Mouse (Mus musculus) intestine, embryonic 15.5 days (tissue): ENCODE measurements at regions not wholly inside any gene's neighbourhood (a gene's known extent, or its start where the extent isn't known, plus 50 kb on each side); places are given as distances from the start of the nearest gene placed in this dataset.

Experiments
- ATAC-seq: fragments of 200-750 bp; cut with Nextera tagmentation; 2 replicates; pipeline ENCODE4 v1.8.0; 2017; ENCODE audit warnings: moderate TSS enrichment, moderate library complexity
- H3K27ac ChIP-seq: fragments of 300-500 bp; sonication (generic); 2 replicates; pipeline ENCODE4 v1.5.1; 2015; ENCODE audit warnings: mild to moderate bottlenecking, inconsistent platforms
- H3K27me3 ChIP-seq: fragments of 300-500 bp; sonication (generic); replicated peaks from 2 replicates; pipeline ENCODE4 v1.6.1; 2015; ENCODE audit warnings: inconsistent platforms
- H3K36me3 ChIP-seq: fragments of 300-500 bp; sonication (generic); 2 replicates; pipeline ENCODE4 v1.6.1; 2015; ENCODE audit warnings: inconsistent platforms
- H3K4me1 ChIP-seq: fragments of 300-500 bp; sonication (generic); replicated peaks from 2 replicates; pipeline ENCODE4 v1.6.1; 2015; ENCODE audit warnings: inconsistent platforms
- H3K4me2 ChIP-seq: fragments of 300-500 bp; sonication (generic); replicated peaks from 2 replicates; pipeline ENCODE4 v1.6.1; 2015; ENCODE audit warnings: mild to moderate bottlenecking, inconsistent platforms
- H3K4me3 ChIP-seq: fragments of 300-500 bp; sonication (generic); replicated peaks from 2 replicates; pipeline ENCODE4 v1.5.1; 2015; ENCODE audit warnings: inconsistent platforms
- H3K9ac ChIP-seq: fragments of 300-500 bp; sonication (generic); 2 replicates; pipeline ENCODE4 v1.6.1; 2015; ENCODE audit warnings: inconsistent platforms
- H3K9me3 ChIP-seq: fragments of 300-500 bp; sonication (generic); 2 replicates; pipeline ENCODE4 v1.6.1; 2016; ENCODE audit warnings: inconsistent platforms
- WGBS: fragments of 180-500 bp; shearing (Covaris S2); methylation state at CpG from one replicate; pipeline ENCODE4 v1.1.7; 2015; 5-methylcytosine and 5-hydroxymethylcytosine counted together

DNA sequence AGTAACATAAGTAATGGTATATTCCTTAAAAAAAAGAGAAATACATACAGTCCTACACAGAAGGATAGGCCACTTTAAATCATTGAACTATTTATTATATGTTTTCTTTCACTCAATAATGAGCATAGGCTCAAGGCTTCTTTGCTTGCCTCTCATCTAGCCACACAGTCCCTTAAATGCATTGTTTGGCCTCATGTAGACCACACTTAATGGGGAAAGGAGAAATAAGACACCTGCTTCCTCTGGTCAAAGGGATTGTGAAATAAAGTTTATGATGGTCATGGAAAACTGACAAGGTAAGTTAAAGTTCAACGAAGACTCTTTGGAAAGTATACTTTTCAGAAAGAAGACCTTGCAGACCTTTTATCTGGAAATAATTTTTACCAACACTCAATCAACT, 108.4 kb upstream of the Oxgr1 start:
- no peak overlapping the region for H3K27ac ChIP-seq
- peak; percentile 34; the same call in 1 of the 2 replicates for ATAC-seq
- H3K4me3 ChIP-seq: no peak overlapping the region
- WGBS: 40% methylated on average over 1 of the region's 1 CpGs
- H3K36me3 ChIP-seq: no peaks in the 10 kb centered on the region
- no peaks in the 10 kb centered on the region for H3K27me3 ChIP-seq
- H3K9ac ChIP-seq: no peak overlapping the region
- H3K4me1 ChIP-seq: 0 out of 2 replicates have a peak, but pooled peaks cover 3% of the 10 kb centered on the region
- no peaks in the 10 kb centered on the region for H3K9me3 ChIP-seq
- H3K4me2 ChIP-seq: no peak overlapping the region

GRCm38 (mm10) chr14:120154413-120154812, 112.2 kb upstream of the Oxgr1 start:
- Histone ChIP-seq H3K4me2 (no peak overlapping the region), H3K4me3 (no peak overlapping the region), H3K9me3 (no peaks in the 10 kb centered on the region), H3K36me3 (no peaks in the 10 kb centered on the region), H3K9ac (no peak overlapping the region), H3K27ac (no peak overlapping the region), H3K27me3 (no peaks in the 10 kb centered on the region), H3K4me1 (peaks cover 9% of the 10 kb centered on the region; the same call in 1 of the 2 replicates)
- no peak for ATAC-seq
- WGBS: 61% methylated on average over 7 of the region's 7 CpGs

DNA sequence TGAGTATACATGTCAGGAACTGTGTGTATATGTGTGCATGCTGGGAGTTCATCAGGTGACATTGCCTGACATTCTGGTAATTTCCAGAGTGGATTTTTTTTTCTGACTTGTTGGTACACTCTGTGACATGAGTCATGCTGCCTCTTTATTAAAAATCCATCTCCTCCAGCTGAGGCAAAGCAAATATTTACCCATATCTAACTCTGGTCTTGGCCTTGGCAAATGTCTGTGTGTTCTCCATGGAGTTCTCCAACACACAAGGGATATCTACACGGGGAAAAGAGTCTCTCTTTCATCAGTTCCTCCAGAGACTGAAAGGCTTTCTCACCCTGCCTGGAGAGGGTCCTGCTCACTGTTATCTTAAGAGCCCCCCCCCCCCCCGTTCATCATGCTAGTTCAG, 111.3 kb upstream of the Mbnl2 start:
- 49% methylated on average over 2 of the region's 2 CpGs for WGBS

GRCm38 (mm10) chr14:120165496-120166045, 109.9 kb upstream of the Mbnl2 start:
- Histone ChIP-seq H3K4me1 (no peaks in the 10 kb centered on the region), H3K27ac (no peak overlapping the region), H3K27me3 (no peaks in the 10 kb centered on the region), H3K4me2 (no peak overlapping the region), H3K4me3 (no peak overlapping the region), H3K9ac (no peak overlapping the region), H3K9me3 (no peaks in the 10 kb centered on the region), H3K36me3 (no peaks in the 10 kb centered on the region)
- ATAC-seq: no peak
- 87% methylated on average over 10 of the region's 10 CpGs for WGBS

More for the DNA sequence above, 111.3 kb upstream of the Mbnl2 start:
- no peaks in the 10 kb centered on the region for H3K36me3 ChIP-seq
- ATAC-seq: no peak
- no peak overlapping the region for H3K4me2 ChIP-seq
- no peak overlapping the region for H3K4me3 ChIP-seq
- no peak overlapping the region for H3K27ac ChIP-seq
- no peak overlapping the region for H3K9ac ChIP-seq
- no peaks in the 10 kb centered on the region for H3K9me3 ChIP-seq
- H3K4me1 ChIP-seq: no peaks in the 10 kb centered on the region
- no peaks in the 10 kb centered on the region for H3K27me3 ChIP-seq

- no peak overlapping the region for H3K4me2 ChIP-seq
- ATAC-seq: no peak
- H3K27ac ChIP-seq: no peak overlapping the region
- H3K4me1 ChIP-seq: no peaks in the 10 kb centered on the region
- no peak overlapping the region for H3K9ac ChIP-seq
- no peaks in the 10 kb centered on the region for H3K36me3 ChIP-seq
- H3K9me3 ChIP-seq: no peaks in the 10 kb centered on the region
- H3K4me3 ChIP-seq: no peak overlapping the region
- 90% methylated on average over 7 of the region's 7 CpGs for WGBS
- no peaks in the 10 kb centered on the region for H3K27me3 ChIP-seq
These were observed 104.7 kb upstream of the Mbnl2 start for GRCm38 (mm10) chr14:120170733-120171132.

- H3K36me3 ChIP-seq: no peaks in the 10 kb centered on the region
- H3K9me3 ChIP-seq: no peaks in the 10 kb centered on the region
- no peak overlapping the region for H3K9ac ChIP-seq
- no peak overlapping the region for H3K4me2 ChIP-seq
- 79% methylated on average over 4 of the region's 4 CpGs for WGBS
- ATAC-seq: no peak
- no peaks in the 10 kb centered on the region for H3K4me1 ChIP-seq
- no peaks in the 10 kb centered on the region for H3K27me3 ChIP-seq
- H3K4me3 ChIP-seq: no peak overlapping the region
- H3K27ac ChIP-seq: no peak overlapping the region
These were observed 103.4 kb upstream of the Mbnl2 start for GRCm38 (mm10) chr14:120172058-120172457.

DNA sequence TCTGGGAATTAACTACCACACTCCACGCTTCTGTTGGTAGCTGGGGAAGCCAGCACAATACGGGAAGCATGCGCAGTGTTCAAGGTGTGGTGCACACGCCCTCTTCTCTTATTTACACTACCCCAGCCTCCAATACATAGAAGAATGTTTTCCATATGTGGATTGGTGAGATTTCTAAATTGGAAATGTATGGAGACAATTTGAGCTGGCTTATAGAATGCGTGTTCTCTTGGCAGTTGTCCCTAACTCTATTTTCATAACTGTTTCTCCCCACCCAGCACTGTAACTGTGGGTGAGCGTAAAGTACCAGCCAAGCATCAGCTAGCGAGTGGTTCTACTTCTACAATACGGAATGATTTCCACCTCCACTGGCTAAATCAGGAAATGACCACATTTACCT, 102.6 kb upstream of the Mbnl2 start:
- Histone ChIP-seq H3K4me3 (no peak overlapping the region), H3K4me1 (no peaks in the 10 kb centered on the region), H3K36me3 (no peaks in the 10 kb centered on the region), H3K9me3 (no peaks in the 10 kb centered on the region), H3K4me2 (no peak overlapping the region), H3K9ac (no peak overlapping the region), H3K27me3 (no peaks in the 10 kb centered on the region), H3K27ac (no peak overlapping the region)
- no peak for ATAC-seq
- WGBS: 84% methylated on average over 8 of the region's 8 CpGs

DNA sequence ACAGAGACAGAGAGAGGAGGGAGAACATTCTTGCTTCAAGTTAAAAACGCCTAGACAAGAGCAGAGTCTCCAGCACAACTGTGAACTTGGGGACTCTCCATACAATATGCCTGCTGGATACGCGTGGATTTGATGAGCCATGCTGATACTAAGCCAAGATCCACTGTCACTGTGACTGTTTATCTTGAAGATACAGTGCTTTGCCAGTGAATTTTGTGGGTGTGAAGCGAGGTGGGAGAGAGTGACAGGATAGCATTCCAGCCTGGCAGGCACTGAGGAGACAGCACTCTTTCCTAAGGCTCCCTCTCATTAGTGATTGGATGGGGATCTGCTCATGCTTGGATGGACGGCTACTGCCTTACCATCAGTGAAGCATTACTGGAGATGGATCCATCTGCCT, 100.9 kb upstream of the Mbnl2 start:
- Histone ChIP-seq H3K27me3 (no peaks in the 10 kb centered on the region), H3K27ac (no peak overlapping the region), H3K9me3 (no peaks in the 10 kb centered on the region), H3K4me2 (no peak overlapping the region), H3K4me1 (no peaks in the 10 kb centered on the region), H3K36me3 (no peaks in the 10 kb centered on the region), H3K9ac (no peak overlapping the region), H3K4me3 (no peak overlapping the region)
- 79% methylated on average over 5 of the region's 5 CpGs for WGBS
- ATAC-seq: no peak

DNA sequence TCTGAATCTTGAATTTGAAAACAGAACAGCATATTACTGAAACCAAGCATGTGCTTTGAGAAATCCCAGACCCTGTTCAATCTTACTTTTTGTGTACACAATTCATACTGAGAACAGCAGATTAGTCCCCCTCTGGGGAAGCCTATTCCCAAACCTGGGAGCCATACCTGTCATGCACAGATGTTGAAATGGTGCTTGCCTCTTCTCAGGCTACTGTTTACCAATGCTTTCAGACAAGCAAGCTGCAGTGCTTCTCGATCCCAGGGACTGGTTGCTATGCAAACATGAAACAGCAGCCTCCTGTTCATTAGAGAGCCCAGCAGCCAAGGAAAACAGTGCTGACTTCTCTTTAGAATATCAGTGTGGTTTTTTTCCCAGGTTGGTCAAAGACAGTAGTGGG, 80.3 kb upstream of the Mbnl2 start:
- H3K27ac ChIP-seq: no peak overlapping the region
- no peak overlapping the region for H3K4me3 ChIP-seq
- ATAC-seq: peak; percentile 70; the same call in 1 of the 2 replicates
- no peaks in the 10 kb centered on the region for H3K9me3 ChIP-seq
- no peaks in the 10 kb centered on the region for H3K27me3 ChIP-seq
- no peak overlapping the region for H3K4me2 ChIP-seq
- H3K36me3 ChIP-seq: no peaks in the 10 kb centered on the region
- H3K9ac ChIP-seq: no peak overlapping the region
- H3K4me1 ChIP-seq: no peaks in the 10 kb centered on the region
- WGBS: 7% methylated on average over 1 of the region's 1 CpGs

DNA sequence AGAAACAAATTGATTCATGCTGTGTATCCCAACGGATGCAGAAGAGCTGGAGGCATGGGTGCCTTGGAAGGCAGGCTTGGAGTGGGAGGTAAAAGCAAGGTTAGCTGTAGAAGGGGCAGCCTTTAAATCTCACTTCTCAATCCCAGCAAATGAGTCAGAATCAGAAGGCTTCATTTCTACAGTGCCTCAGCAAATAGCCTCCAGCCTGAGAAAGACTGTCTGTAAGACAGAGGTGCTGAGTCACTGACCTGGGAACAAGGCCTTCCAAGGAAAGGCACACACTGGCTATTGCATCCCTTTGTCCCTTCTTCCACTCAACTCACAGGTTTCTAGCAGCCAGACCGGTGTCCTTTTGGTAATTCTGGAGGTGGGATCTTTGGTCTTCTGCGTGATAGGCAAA, 63.7 kb upstream of the Mbnl2 start:
- Histone ChIP-seq H3K9ac (no peak overlapping the region), H3K27me3 (no peaks in the 10 kb centered on the region), H3K9me3 (no peaks in the 10 kb centered on the region), H3K27ac (no peak overlapping the region), H3K4me3 (no peak overlapping the region), H3K4me1 (no peaks in the 10 kb centered on the region), H3K4me2 (no peak overlapping the region), H3K36me3 (no peaks in the 10 kb centered on the region)
- no peak for ATAC-seq
- WGBS: 83% methylated on average over 3 of the region's 3 CpGs

GRCm38 (mm10) chr14:120212626-120213025, 62.8 kb upstream of the Mbnl2 start:
- Histone ChIP-seq H3K4me2 (no peak overlapping the region), H3K9me3 (no peaks in the 10 kb centered on the region), H3K27me3 (no peaks in the 10 kb centered on the region), H3K4me1 (no peaks in the 10 kb centered on the region), H3K27ac (no peak overlapping the region), H3K9ac (no peak overlapping the region), H3K4me3 (no peak overlapping the region), H3K36me3 (no peaks in the 10 kb centered on the region)
- ATAC-seq: no peak
- WGBS: 91% methylated on average over 5 of the region's 5 CpGs

DNA sequence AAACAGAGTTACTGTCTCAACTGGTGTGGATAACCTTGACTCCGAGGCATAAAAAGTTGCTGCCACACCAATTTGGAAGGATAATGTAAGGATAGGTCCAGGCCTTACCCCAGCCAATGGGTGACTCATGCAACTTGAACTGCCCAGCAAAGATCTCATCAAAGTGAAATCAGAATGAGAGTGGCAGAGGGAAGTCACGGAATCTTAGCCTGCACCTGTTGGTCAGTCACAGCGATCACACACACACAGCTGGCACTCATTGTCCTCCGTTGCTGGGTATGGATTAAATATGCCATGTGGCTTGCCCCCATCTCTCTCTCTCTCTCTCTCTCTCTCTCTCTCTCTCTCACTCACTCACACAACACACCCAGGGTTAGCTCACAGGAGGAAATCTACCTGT, 56.2 kb upstream of the Mbnl2 start:
- H3K27ac ChIP-seq: no peak overlapping the region
- no peak overlapping the region for H3K9ac ChIP-seq
- H3K36me3 ChIP-seq: no peaks in the 10 kb centered on the region
- no peak overlapping the region for H3K4me3 ChIP-seq
- H3K9me3 ChIP-seq: no peaks in the 10 kb centered on the region
- peaks cover 7% of the 10 kb centered on the region; the same call in 1 of the 2 replicates for H3K4me1 ChIP-seq
- no peak overlapping the region for H3K4me2 ChIP-seq
- WGBS: 91% methylated on average over 4 of the region's 4 CpGs
- no peak for ATAC-seq
- H3K27me3 ChIP-seq: no peaks in the 10 kb centered on the region

DNA sequence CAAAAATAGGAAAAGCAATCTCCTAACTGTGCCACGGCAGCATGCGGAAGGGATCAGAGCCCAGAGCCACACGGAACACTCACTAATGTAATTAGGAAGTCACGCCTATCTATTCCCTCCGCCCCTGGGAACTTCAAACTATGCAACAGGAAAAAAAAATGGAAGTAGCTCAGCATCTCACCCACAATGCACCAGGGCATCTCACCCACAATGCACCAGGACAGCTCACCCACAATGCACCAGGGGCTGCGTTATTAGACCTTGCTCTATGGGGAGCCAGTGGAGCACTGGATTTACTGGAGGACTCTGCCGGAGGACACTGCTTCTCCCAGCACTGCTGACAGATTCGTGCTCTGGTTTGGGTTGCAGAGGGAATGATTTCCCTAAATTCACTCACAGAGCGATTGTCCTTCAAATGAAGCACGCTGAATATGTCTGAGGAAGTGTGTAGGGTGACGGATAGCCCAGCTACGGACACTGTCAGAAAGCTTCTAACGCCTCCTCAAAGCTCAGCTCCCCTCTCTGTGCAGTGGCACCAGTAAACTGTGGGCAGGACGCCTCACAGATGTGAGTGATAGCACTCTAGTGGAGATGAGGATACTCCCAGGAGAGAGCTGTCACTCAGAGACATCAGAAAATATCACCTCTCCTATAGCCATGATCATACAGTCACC, 51.8 kb upstream of the Mbnl2 start:
- Histone ChIP-seq H3K9ac (no peak overlapping the region), H3K36me3 (no peaks in the 10 kb centered on the region), H3K4me2 (no peak overlapping the region), H3K9me3 (no peaks in the 10 kb centered on the region), H3K27ac (no peak overlapping the region), H3K4me1 (peaks cover 7% of the 10 kb centered on the region; the same call in 1 of the 2 replicates), H3K4me3 (no peak overlapping the region), H3K27me3 (no peaks in the 10 kb centered on the region)
- peak; percentile 25; the same call in 1 of the 2 replicates for ATAC-seq
- 75% methylated on average over 14 of the region's 14 CpGs for WGBS
